Mouse (Mus musculus): Measurements from ENCODE around the gene Lgals12. TPM values are rescaled to one million over a fixed set of nuclear protein-coding genes. Genes with fewer than 3 reads are reported as not detected.

Gene Lgals12
- total and polyA plus RNA-seq, 3 experiments = not detected

DNA sequence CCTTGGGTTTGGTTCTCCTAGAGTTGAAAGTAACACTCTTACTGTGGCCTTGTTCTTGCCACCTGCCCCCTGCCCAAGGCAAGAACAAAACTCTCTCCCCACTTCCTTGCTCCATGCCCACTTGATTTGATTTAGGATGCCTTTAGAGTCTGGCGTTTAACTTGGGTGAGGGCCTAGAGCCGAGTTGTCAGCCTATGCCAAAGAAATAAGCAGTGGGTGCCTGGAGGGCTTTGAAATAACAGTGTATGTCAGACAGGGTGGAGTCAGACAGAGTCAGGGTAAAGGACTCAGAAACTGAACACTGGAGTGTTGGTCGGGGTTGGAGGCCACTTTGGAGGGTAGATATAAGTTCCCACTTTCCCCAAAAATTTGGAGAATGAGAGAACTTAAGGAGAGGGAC, 10.1 kb upstream of the Lgals12 start:
- TF ChIP-seq MYC (IDR thresholded peaks at IDR 0.05; ENCODE audit: low read depth, low read length) = no peak
- no peak for TF ChIP-seq E2F4 (IDR thresholded peaks at IDR 0.05; ENCODE audit: insufficient replicate concordance, low read depth, low read length)
- TF ChIP-seq ETS1 (conservative IDR thresholded peaks at IDR 0.05; ENCODE audit: low read depth, low read length) = no peak
- no peak for TF ChIP-seq IRF4 (IDR thresholded peaks at IDR 0.05; ENCODE audit: low read depth, low read length)
- no peak for TF ChIP-seq CTCF (conservative IDR thresholded peaks at IDR 0.05 in 1 of 2, IDR thresholded peaks at IDR 0.05 in 1 of 2; ENCODE audit: low read depth in 2 of 2, low read length in 2 of 2)
- TF ChIP-seq SMC3 (IDR thresholded peaks at IDR 0.05; ENCODE audit: low read depth, low read length) = no peak
- no peak for TF ChIP-seq MXI1 (IDR thresholded peaks at IDR 0.05; ENCODE audit: low read depth, low read length)
- no peak for TF ChIP-seq UBTF (IDR thresholded peaks at IDR 0.05; ENCODE audit: low read depth, low read length)
- TF ChIP-seq MAX (IDR thresholded peaks at IDR 0.05; ENCODE audit: low read length) = no peak
- TF ChIP-seq MAFK (IDR thresholded peaks at IDR 0.05; ENCODE audit: insufficient replicate concordance, low read length) = no peak
- no peak for TF ChIP-seq NELFE (IDR thresholded peaks at IDR 0.05; ENCODE audit: low read depth, low read length)
- TF ChIP-seq GABPA (IDR thresholded peaks at IDR 0.05; ENCODE audit: insufficient replicate concordance, low read depth, low read length) = no peak
- TF ChIP-seq ZNF384 (IDR thresholded peaks at IDR 0.05; ENCODE audit: low read depth, low read length) = no peak
- TF ChIP-seq USF1 (IDR thresholded peaks at IDR 0.05; ENCODE audit: low read depth, low read length) = no peak
- TF ChIP-seq CHD2 (IDR thresholded peaks at IDR 0.05; ENCODE audit: low read length) = no peak
- no peak for TF ChIP-seq SIN3A (IDR thresholded peaks at IDR 0.05; ENCODE audit: low read length)
- no peak for TF ChIP-seq RCOR1 (conservative IDR thresholded peaks at IDR 0.05; ENCODE audit: low read depth, low read length)
- TF ChIP-seq KAT2A (IDR thresholded peaks at IDR 0.05; ENCODE audit: insufficient replicate concordance, low read length) = no peak
- TF ChIP-seq ELF1 (IDR thresholded peaks at IDR 0.05; ENCODE audit: low read depth, low read length) = no peak
- TF ChIP-seq RAD21 (IDR thresholded peaks at IDR 0.05; ENCODE audit: low read depth, low read length) = no peak
- in situ Hi-C loops (cut with MboI; ENCODE audit: low pct_ligation_motif_present, low pct_unique_long_range_greater_than_20kb, low sequenced_read_pairs) = no loop called here
- DNase-seq (ENCODE audit: extremely low read depth) = no peak
- Histone ChIP-seq H3K9me3 (replicated peaks; ENCODE audit: low read length) (no peaks in the 10 kb centered on the region), H3K9ac (ENCODE audit: insufficient read depth, low read depth) (no peak overlapping the region), H3K4me2 (ENCODE audit: insufficient read depth, low read depth, poor library complexity, severe bottlenecking) (no peak overlapping the region), H3K79me2 (replicated peaks; ENCODE audit: control insufficient read depth, extremely low read depth, insufficient read depth, poor library complexity, severe bottlenecking) (no peaks in the 10 kb centered on the region), H3K36me3 (replicated peaks in 1 of 2; ENCODE audit: control insufficient read depth in 1 of 2, insufficient read depth in 1 of 2, low read length in 1 of 2) (no peaks in the 10 kb centered on the region), H3K4me1 (ENCODE audit: control insufficient read depth in 1 of 2, insufficient read depth in 2 of 2) (no peaks in the 10 kb centered on the region), H3K27ac (ENCODE audit: insufficient read depth, low read depth) (no peak overlapping the region), H3K27me3 (replicated peaks) (no peaks in the 10 kb centered on the region), H3K4me3 (replicated peaks in 1 of 3; ENCODE audit: low read depth in 2 of 3, low read length in 2 of 3, poor library complexity in 1 of 3) (no peak overlapping the region)
- dilution Hi-C loops (cut with MboI; ENCODE audit: extremely low pct_ligation_motif_present, extremely low pct_unique_long_range_greater_than_20kb, low sequenced_read_pairs) = no loop called here

DNA sequence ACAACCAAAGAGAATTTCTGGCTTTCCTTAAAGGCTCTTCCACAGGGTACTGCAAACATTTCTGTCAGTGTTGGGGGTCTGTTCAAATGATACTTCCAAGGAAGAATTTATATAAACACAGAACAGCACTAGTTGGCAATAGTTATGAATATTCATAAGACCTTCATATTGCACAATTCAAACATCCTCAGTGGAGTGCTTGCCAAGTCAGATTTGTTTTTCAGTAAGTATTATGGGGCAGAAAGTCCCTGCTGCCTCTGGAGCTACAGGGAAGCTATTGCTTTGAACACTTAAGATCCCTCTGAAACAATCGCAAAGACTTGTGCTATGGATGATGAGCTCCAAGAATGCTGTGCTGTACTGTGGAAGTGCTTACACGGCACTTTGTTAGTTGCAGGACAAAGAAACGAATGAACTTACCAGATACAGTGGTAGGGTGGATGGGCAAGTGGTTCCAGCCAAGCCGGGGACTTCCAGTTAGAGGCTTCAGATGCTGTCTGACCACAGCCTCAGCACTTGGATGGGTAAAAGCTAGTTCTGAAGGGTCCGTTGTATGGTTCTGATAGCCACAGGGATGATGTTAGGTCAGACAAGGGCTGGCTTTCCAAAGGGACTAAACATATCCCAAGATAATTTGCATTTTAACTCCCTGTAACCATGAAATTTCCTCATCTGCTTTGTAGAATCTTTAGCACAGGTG, 9.4 kb upstream of the Lgals12 start:
- dilution Hi-C loops (cut with MboI; ENCODE audit: extremely low pct_ligation_motif_present, extremely low pct_unique_long_range_greater_than_20kb, low sequenced_read_pairs) (no loop called here), in situ Hi-C loops (cut with MboI; ENCODE audit: low pct_ligation_motif_present, low pct_unique_long_range_greater_than_20kb, low sequenced_read_pairs) (no loop called here)
- DNase-seq (ENCODE audit: extremely low read depth) = no peak
- Histone ChIP-seq H3K27ac (ENCODE audit: insufficient read depth, low read depth) (no peak overlapping the region), H3K4me2 (ENCODE audit: insufficient read depth, low read depth, poor library complexity, severe bottlenecking) (no peak overlapping the region), H3K79me2 (replicated peaks; ENCODE audit: control insufficient read depth, extremely low read depth, insufficient read depth, poor library complexity, severe bottlenecking) (no peaks in the 10 kb centered on the region), H3K9me3 (replicated peaks; ENCODE audit: low read length) (no peaks in the 10 kb centered on the region), H3K36me3 (replicated peaks in 1 of 2; ENCODE audit: control insufficient read depth in 1 of 2, insufficient read depth in 1 of 2, low read length in 1 of 2) (no peaks in the 10 kb centered on the region), H3K9ac (ENCODE audit: insufficient read depth, low read depth) (no peak overlapping the region), H3K4me3 (replicated peaks in 1 of 3; ENCODE audit: low read depth in 2 of 3, low read length in 2 of 3, poor library complexity in 1 of 3) (no peak overlapping the region), H3K27me3 (replicated peaks) (no peaks in the 10 kb centered on the region), H3K4me1 (ENCODE audit: control insufficient read depth in 1 of 2, insufficient read depth in 2 of 2) (no peaks in the 10 kb centered on the region)
- TF ChIP-seq PAX5 (IDR thresholded peaks at IDR 0.05; ENCODE audit: low read length) (no peak), USF1 (IDR thresholded peaks at IDR 0.05; ENCODE audit: low read depth, low read length) (no peak), TBP (conservative IDR thresholded peaks at IDR 0.05; ENCODE audit: low read depth, low read length) (no peak), GABPA (IDR thresholded peaks at IDR 0.05; ENCODE audit: insufficient replicate concordance, low read depth, low read length) (no peak), MAX (IDR thresholded peaks at IDR 0.05; ENCODE audit: low read length) (no peak), SMC3 (IDR thresholded peaks at IDR 0.05; ENCODE audit: low read depth, low read length) (no peak), USF2 (conservative IDR thresholded peaks at IDR 0.05; ENCODE audit: low read depth, low read length) (no peak), E2F4 (IDR thresholded peaks at IDR 0.05; ENCODE audit: insufficient replicate concordance, low read depth, low read length) (no peak), JUN (IDR thresholded peaks at IDR 0.05; ENCODE audit: insufficient read depth, low read depth, low read length) (no peak)
